Mouse (Mus musculus) myocyte (in vitro differentiated cells): ENCODE data around the gene Dennd5a. TPM values are rescaled to one million over a fixed set of nuclear protein-coding genes. Genes with fewer than 3 reads are reported as not detected.
"Not testable (repeated sequence)": the region's sequence is repeated elsewhere in the genome, so short reads cannot be mapped to it uniquely, and the experiment has no call there.

ENCODE experiments used
- H3K27me3 ChIP-seq: one replicate; pipeline ENCODE4 v1.6.1; 2011; ENCODE audit not compliant: control insufficient read depth, insufficient read depth, insufficient read length
- H3K36me3 ChIP-seq: one replicate; pipeline ENCODE4 v1.6.1; 2011; ENCODE audit not compliant: control insufficient read depth, insufficient read depth
- H3K4me2 ChIP-seq: one replicate; pipeline ENCODE4 v1.6.1; 2011; ENCODE audit warnings: low read depth, control low read depth
- H3K4me3 ChIP-seq: one replicate; pipeline ENCODE4 v1.5.1; 2011; ENCODE audit warnings: mild to moderate bottlenecking, control low read depth, moderate library complexity
- H3K79me2 ChIP-seq: one replicate; pipeline ENCODE4 v1.6.1; 2011; ENCODE audit not compliant: control insufficient read depth, insufficient read depth
- H3ac ChIP-seq: one replicate; pipeline ENCODE4 v1.6.1; 2011; ENCODE audit not compliant: control insufficient read depth, insufficient read length
- CEBPB ChIP-seq: IDR thresholded peaks from 2 replicates; pipeline ENCODE4 v1.6.1; 2011; ENCODE audit warnings: mild to moderate bottlenecking, moderate library complexity; ENCODE audit not compliant: poor library complexity, insufficient read depth, severe bottlenecking
- E2F4 ChIP-seq: IDR thresholded peaks from one replicate; pipeline ENCODE4 v1.6.1; 2011; ENCODE audit warnings: mild to moderate bottlenecking, control low read depth, moderate library complexity; ENCODE audit not compliant: insufficient read depth
- MAX ChIP-seq: IDR thresholded peaks from one replicate; pipeline ENCODE4 v1.6.1; 2011; ENCODE audit warnings: low read depth, mild to moderate bottlenecking, control low read depth
- MYOD1 ChIP-seq, 3 experiments: IDR thresholded peaks; one replicate each; pipeline ENCODE4 v1.6.1; 2011; ENCODE audit warnings: control low read depth in 2 of 3, low read depth in 2 of 3, mild to moderate bottlenecking in 2 of 3, moderate library complexity in 1 of 3; ENCODE audit not compliant: insufficient read length in 2 of 3, control insufficient read depth in 1 of 3
- MYOG ChIP-seq, 3 experiments: IDR thresholded peaks; one replicate each; pipeline ENCODE4 v1.6.1; 2011; ENCODE audit warnings: control low read depth in 2 of 3, low read depth in 2 of 3, mild to moderate bottlenecking in 2 of 3; ENCODE audit not compliant: insufficient read length in 2 of 3, control insufficient read depth in 1 of 3, insufficient read depth in 1 of 3
- POLR2A ChIP-seq: IDR thresholded peaks from one replicate; pipeline ENCODE4 v1.6.1; 2011; ENCODE audit warnings: low read depth, mild to moderate bottlenecking, control low read depth, moderate library complexity; ENCODE audit not compliant: insufficient read length
- POLR2AphosphoS2 ChIP-seq: IDR thresholded peaks from one replicate; pipeline ENCODE4 v1.6.1; 2011; ENCODE audit warnings: low read depth, control low read depth; ENCODE audit not compliant: insufficient read length
- REST ChIP-seq: IDR thresholded peaks from one replicate; pipeline ENCODE4 v1.6.1; 2011; ENCODE audit warnings: mild to moderate bottlenecking, control low read depth, moderate library complexity; ENCODE audit not compliant: insufficient read depth, insufficient read length
- SRF ChIP-seq: IDR thresholded peaks from one replicate; pipeline ENCODE4 v1.6.1; 2011; ENCODE audit warnings: low read depth; ENCODE audit not compliant: control insufficient read depth, insufficient read length
- TCF12 ChIP-seq: IDR thresholded peaks from one replicate; pipeline ENCODE4 v1.6.1; 2011; ENCODE audit warnings: mild to moderate bottlenecking, control low read depth; ENCODE audit not compliant: poor library complexity, insufficient read depth, severe bottlenecking
- TCF3 ChIP-seq: IDR thresholded peaks from one replicate; pipeline ENCODE4 v1.6.1; 2011; ENCODE audit warnings: low read depth, control low read depth; ENCODE audit not compliant: insufficient read length
- USF1 ChIP-seq: IDR thresholded peaks from one replicate; pipeline ENCODE4 v1.6.1; 2011; ENCODE audit warnings: low read depth, mild to moderate bottlenecking, control low read depth, moderate library complexity
- polyA plus RNA-seq: library from polyadenylated mRNA; unstranded; fragments of >200 nt; fragmentation: generic; extraction: Trizol; gene quantifications from one replicate; pipeline ENCODE4 v1.2.1, GENCODE M21; 2012; ENCODE audit warnings: missing spikeins

Gene Dennd5a
- polyA plus RNA-seq, 1 experiment, result 54.0 TPM

DNA sequence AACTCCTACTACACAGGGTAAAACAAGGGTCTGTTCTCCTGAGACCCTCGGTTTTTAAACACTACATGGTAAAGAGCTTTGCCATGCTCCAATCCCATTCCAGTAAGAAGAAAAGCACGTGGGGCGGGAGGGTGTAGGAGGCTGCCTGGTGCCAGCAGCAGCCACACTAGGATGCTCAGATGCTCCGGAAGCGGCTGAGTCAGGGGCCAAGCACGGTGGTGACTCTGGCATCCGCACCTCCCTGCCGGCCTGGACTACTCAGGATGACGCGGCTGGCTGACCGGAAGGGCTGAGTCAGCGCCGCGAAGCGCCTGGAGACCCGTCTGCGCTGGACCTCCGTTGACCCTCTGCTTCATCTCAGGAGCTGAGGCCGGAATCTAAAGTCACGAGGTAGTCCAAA is 42.7 kb upstream of the Dennd5a start:
- Histone ChIP-seq H3K4me2 (peak overlapping the region; percentile 76), H3K27me3 (no peaks in the 10 kb centered on the region), H3K79me2 (no peaks in the 10 kb centered on the region), H3K36me3 (no peaks in the 10 kb centered on the region), H3ac (no peak overlapping the region), H3K4me3 (no peak overlapping the region)
- TF ChIP-seq E2F4 (no peak), TCF3 (no peak), POLR2A (peak; percentile 52), REST (no peak), SRF (no peak), USF1 (peak; percentile 57), MYOD1 (IDR thresholded peaks at IDR 0.05; ENCODE audit: control insufficient read depth in 1 of 3, insufficient read length in 2 of 3, low read depth in 2 of 3) (no peak), CEBPB (no peak), TCF12 (no peak), POLR2AphosphoS2 (no peak), MYOG (IDR thresholded peaks at IDR 0.05; ENCODE audit: control insufficient read depth in 1 of 3, insufficient read depth in 1 of 3, insufficient read length in 2 of 3, low read depth in 2 of 3) (peak in 1 of 3 experiments; percentile 46), MAX (no peak)

DNA sequence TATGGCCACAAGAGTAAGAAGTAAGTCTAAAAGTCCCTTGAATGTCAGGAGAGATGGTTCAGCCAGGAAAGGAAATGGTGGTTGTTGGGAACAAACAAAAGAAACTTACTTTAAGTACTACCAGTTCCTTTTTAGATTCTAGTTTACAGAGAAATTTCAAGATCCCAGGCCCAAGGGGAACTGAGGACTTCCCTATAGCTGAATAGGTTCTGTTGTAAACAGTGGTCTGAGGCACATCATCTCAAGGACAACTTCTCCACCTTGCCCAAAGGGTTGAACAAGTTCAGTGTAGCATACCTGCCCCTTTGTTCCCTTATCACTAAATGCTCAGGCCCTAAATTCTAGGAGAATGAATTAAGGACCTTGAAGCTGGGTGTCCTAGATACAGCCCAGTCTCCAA is 41.8 kb upstream of the Dennd5a start:
- TF ChIP-seq MAX, result no peak
- no peak for TF ChIP-seq POLR2A
- TF ChIP-seq REST, result no peak
- TF ChIP-seq CEBPB, result no peak
- TF ChIP-seq MYOD1 (IDR thresholded peaks at IDR 0.05; ENCODE audit: control insufficient read depth in 1 of 3, insufficient read length in 2 of 3, low read depth in 2 of 3), result no peak
- TF ChIP-seq MYOG (IDR thresholded peaks at IDR 0.05; ENCODE audit: control insufficient read depth in 1 of 3, insufficient read depth in 1 of 3, insufficient read length in 2 of 3, low read depth in 2 of 3), result no peak
- no peak for TF ChIP-seq POLR2AphosphoS2
- TF ChIP-seq E2F4, result no peak
- no peak overlapping the region for H3K4me3 ChIP-seq

DNA sequence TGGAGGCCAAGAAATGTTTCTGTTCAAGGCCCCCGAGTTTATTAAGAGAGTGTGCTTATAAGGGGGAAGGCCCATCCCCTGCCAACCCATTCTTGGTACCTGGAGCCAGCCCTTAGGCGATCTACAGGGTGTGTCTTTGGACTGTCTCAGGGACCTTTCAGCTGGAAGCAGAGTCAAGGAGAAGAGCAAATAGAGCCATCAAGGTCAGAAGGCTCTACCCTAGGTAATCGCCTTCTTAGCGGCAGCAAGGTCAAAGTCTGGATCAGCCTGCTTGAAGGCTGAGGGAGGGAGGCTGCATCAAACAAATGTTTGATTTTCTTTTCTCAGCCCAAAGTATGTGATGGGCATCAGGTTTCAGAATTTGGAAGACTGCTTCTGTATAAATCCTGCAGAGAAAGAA is 38.1 kb upstream of the Dennd5a start:
- no peaks in the 10 kb centered on the region for H3K36me3 ChIP-seq
- H3K27me3 ChIP-seq, result no peaks in the 10 kb centered on the region
- no peak overlapping the region for H3K4me2 ChIP-seq
- H3K79me2 ChIP-seq, result no peaks in the 10 kb centered on the region
- H3ac ChIP-seq, result no peak overlapping the region
- H3K4me3 ChIP-seq, result no peak overlapping the region
- no peak for TF ChIP-seq POLR2A
- TF ChIP-seq MAX, result no peak
- no peak for TF ChIP-seq TCF3
- no peak for TF ChIP-seq TCF12
- no peak for TF ChIP-seq POLR2AphosphoS2
- TF ChIP-seq E2F4, result no peak
- no peak for TF ChIP-seq SRF
- no peak for TF ChIP-seq USF1
- no peak for TF ChIP-seq MYOG (IDR thresholded peaks at IDR 0.05; ENCODE audit: control insufficient read depth in 1 of 3, insufficient read depth in 1 of 3, insufficient read length in 2 of 3, low read depth in 2 of 3)
- no peak for TF ChIP-seq MYOD1 (IDR thresholded peaks at IDR 0.05; ENCODE audit: control insufficient read depth in 1 of 3, insufficient read length in 2 of 3, low read depth in 2 of 3)

More for the DNA sequence above, 41.8 kb upstream of the Dennd5a start:
- Histone ChIP-seq H3K27me3 (no peaks in the 10 kb centered on the region), H3K36me3 (no peaks in the 10 kb centered on the region), H3ac (no peak overlapping the region), H3K4me2 (no peak overlapping the region), H3K79me2 (no peaks in the 10 kb centered on the region)

DNA sequence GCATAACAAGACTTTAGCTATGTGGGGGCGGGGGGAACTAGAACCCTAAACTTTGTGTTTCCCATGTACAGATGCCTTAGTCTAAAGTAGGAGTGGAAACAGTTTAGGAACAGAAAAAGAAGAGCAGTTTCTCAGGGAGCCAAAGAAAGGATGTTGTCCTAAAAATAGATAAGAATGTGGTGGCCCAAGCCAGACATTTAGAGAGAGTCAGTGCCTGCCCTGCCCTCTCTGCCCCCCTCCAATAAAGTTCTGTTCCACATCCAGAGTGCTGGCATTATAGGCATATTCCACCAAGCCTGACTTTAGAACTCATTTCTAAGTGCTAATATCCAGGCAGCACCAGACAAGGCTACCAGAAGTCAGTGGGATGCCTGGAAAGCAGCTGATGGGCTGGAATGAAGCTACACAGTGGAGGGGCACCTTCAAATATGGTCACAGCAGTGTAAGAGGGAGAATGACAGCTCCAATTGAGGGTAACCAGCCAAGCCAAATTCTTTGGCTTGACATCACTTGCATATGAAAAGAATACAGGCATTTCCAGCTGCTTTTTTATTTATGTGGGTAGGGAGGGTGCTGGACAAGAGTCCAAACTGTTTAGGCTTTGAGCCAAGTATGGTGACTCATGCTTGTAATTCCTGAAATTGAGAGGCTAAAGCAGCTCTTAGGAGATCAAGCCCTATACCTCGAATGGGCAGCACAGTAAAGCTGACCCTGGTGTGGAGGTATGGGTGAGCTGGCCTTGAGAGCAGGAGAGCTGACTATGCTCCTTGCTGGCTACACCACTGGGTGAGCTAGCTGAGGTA is 33.1 kb upstream of the Dennd5a start:
- Histone ChIP-seq H3ac (no peak overlapping the region), H3K27me3 (no peaks in the 10 kb centered on the region), H3K79me2 (no peaks in the 10 kb centered on the region), H3K4me2 (peak overlapping the region; percentile 84), H3K4me3 (no peak overlapping the region), H3K36me3 (no peaks in the 10 kb centered on the region)
- TF ChIP-seq TCF12 (peak; percentile 52), MYOG (IDR thresholded peaks at IDR 0.05; ENCODE audit: control insufficient read depth in 1 of 3, insufficient read depth in 1 of 3, insufficient read length in 2 of 3, low read depth in 2 of 3) (peak in 2 of 3 experiments; percentile 40 to 46), CEBPB (no peak), MYOD1 (IDR thresholded peaks at IDR 0.05; ENCODE audit: control insufficient read depth in 1 of 3, insufficient read length in 2 of 3, low read depth in 2 of 3) (peak in 2 of 3 experiments; percentile 6 to 23), TCF3 (no peak), SRF (peak; percentile 85)

DNA sequence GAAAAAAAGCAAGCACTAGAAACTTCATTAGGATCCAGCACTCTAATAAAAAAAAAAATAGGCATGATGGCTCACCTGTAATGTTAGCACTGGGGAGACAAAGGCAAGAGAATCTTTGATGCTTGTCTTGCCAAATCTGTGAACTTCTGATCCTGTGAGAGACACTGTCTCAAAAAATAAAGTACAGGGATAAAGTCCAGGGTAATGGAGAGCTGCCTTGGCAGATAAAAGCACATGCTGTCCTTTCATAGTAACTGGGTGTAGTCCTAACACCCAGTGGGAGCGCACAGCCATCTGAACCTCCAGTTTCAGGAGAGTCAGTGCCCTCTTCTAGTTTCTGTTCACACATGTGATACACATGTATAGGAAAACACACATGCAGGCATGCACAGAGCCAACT is 31.0 kb upstream of the Dennd5a start:
- Histone ChIP-seq H3K79me2 (no peaks in the 10 kb centered on the region), H3K4me3 (no peak overlapping the region)
- TF ChIP-seq REST, result no peak
- no peak for TF ChIP-seq TCF12
- TF ChIP-seq MYOG (IDR thresholded peaks at IDR 0.05; ENCODE audit: control insufficient read depth in 1 of 3, insufficient read depth in 1 of 3, insufficient read length in 2 of 3, low read depth in 2 of 3), result no peak
- TF ChIP-seq CEBPB, result no peak
- no peak for TF ChIP-seq TCF3
- no peak for TF ChIP-seq MYOD1 (IDR thresholded peaks at IDR 0.05; ENCODE audit: control insufficient read depth in 1 of 3, insufficient read length in 2 of 3, low read depth in 2 of 3)

DNA sequence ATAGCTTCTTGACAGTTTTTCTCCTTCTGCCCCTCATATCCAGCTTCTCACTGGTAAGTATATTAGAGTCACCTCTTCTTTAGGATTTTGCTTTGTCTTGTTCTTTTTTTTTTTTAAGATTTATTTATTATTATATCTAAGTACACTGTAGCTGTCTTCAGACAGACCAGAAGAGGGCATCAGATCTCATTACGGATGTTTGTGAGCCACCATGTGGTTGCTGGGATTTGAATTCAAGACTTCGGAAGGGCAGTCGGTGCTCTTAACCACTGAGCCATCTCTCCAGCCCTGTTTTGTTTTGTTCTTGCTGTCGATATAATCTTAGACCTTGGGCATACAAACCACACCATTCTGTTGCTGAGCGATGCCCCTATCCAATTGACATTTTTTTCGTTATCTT is 26.5 kb upstream of the Dennd5a start, which contains the start of gene Tmem41b:
Gene Tmem41b (minus strand): TSS at position 155 of the 400 bp plus-strand sequence.
- Histone ChIP-seq H3K4me2 (peak within 1 kb of the TSS; percentile 99), H3K4me3 (peak within 1 kb of the TSS; percentile 67), H3ac (peak within 1 kb of the TSS; percentile 88), H3K36me3 (peaks cover 10% of the 10 kb centered on the region), H3K79me2 (peaks cover 25% of the 10 kb centered on the region)
- not testable (repeated sequence) for H3K27me3 ChIP-seq

More for the DNA sequence above, 31.0 kb upstream of the Dennd5a start:
- H3K36me3 ChIP-seq, result no peaks in the 10 kb centered on the region
- no peak overlapping the region for H3K4me2 ChIP-seq
- no peak overlapping the region for H3ac ChIP-seq
- H3K27me3 ChIP-seq, result no peaks in the 10 kb centered on the region
